Mouse (Mus musculus) ES-CJ7 (cell line): ENCODE data around the gene Zmpste24.
"Not testable (repeated sequence)": the region's sequence is repeated elsewhere in the genome, so short reads cannot be mapped to it uniquely, and the experiment has no call there.

Experiments
- DNase-seq: peaks from one replicate; pipeline ENCODE4 v3.0.0; 2011; ENCODE audit warnings: low read depth, low spot score

Zmpste24 gene

DNA sequence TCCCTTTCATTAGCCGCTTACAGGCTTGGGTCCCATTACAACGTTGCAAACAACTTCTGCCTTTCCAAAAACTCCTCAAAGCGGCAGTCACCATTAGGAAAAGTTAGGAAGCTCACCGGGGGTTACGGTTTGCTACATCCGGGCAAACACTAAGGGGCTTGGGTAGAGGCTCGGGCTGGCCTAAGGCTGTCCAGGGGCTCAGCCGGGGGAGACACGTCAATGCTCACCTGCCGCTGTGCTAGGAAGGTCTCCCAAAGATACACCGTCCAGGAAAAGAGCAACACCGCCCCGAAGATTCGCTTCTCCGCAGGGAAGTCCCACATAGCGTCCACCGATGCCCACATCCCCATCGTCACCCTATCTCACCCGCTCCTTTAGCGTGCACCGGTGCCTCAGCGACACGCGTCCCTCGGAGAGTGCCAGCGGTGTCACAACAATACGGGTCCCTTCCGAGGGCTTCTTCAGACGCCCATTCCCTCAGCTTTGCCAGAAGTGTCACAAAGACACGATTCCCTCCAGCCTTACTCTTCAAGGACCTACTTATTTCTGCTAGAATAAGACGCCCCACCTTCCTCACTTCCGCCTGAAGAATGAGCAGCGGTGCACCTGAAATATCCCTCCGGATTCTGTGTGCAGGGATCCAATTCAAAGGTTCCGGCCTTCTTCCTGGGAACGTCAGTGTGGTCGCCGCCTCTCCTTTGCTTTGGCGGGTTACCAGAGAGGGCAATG lies at the start of gene Zmpste24:
Zmpste24 (minus strand) TSS at position 592 of the 729 bp plus-strand sequence.
- DNase-seq: peak; percentile 98

- DNase-seq: no peak
Measured at GRCm38 (mm10) chr4:121109126-121109525, 11.1 kb upstream of the Zmpste24 start, which contains the start of gene Tmco2. Gene Tmco2, minus strand, starts transcription at chr4:121109226.

GRCm38 (mm10) chr4:121103304-121103703 lies 5.3 kb upstream of the Zmpste24 start:
- DNase-seq: no peak

GRCm38 (mm10) chr4:121090211-121090610 lies 7.8 kb downstream of the Zmpste24 start:
- no peak for DNase-seq

- no peak for DNase-seq
Measured at GRCm38 (mm10) chr4:121088696-121089095, 9.3 kb downstream of the Zmpste24 start.

DNA sequence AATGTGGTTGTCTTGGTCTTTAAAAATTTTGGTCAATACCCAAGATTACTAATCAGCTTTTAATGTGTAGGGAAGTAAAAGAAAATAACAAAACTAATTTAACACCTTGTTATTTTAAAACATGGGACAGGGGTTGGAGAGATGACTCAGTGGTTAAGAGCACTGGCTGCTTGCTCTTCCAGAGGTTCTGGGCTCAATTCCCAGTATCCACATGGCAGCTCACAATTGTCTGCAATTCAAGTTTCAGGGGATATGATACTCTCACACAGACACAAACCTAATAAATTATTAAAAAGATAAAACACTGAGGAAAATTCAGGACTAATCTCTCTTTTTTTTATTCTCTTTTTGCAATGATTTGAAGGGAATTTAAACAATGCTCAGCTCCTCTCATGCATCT lies 13.5 kb downstream of the Zmpste24 start:
- no peak for DNase-seq

DNA sequence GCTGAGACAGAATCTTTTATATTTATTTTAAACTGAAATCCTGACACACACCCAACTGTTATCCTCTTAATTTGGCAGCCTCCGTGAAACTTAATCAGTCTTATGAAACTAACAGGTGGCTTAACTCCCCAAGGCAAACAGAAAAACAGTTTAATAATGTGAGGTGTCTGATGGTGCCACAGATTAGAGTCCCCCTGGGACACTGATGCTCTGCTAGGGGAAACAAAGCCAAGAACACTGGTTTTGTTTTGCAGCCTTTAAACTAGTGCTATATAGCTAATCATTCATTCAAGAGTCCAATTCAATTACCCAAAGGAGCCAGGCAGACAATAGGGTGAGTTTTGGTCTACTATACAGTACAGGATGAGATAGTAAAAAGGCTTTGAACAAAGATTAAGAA lies 17.6 kb downstream of the Zmpste24 start:
- DNase-seq: no peak

DNA sequence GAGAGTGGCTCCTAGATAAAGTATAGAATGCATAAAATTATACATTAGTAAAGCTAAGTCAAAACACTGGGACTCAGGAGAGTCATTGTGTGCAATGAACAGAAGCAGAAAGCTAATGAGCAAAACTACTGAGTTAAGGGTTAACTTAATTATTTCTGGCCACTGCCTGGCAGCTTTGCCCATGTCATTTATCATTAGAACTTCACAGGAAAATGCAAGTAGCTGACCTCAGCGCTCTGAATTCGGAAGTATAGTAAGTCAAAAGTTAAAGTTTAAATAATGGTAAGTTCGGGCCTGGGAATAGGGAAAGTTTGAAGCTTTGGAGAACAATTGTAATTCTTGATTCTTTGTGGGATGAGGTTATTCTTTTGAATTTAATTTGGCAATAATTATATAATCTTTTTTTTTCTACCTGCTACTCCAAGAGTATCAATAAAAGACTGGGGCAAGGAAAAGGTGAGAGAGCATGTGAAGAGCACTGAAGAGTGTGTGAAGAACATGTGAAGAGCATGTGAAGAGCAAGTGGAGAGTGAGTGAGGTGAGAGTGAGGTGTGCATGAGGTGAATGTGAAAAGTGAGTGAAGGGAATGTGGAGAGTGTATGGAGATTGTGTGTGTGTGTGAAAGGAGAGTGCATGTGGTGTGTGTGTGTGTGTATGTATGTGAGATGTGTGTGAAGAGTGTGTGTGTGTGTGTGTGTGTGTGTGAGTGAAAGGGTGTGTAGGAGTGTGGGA lies 20.0 kb downstream of the Zmpste24 start:
- DNase-seq: no peak

DNA sequence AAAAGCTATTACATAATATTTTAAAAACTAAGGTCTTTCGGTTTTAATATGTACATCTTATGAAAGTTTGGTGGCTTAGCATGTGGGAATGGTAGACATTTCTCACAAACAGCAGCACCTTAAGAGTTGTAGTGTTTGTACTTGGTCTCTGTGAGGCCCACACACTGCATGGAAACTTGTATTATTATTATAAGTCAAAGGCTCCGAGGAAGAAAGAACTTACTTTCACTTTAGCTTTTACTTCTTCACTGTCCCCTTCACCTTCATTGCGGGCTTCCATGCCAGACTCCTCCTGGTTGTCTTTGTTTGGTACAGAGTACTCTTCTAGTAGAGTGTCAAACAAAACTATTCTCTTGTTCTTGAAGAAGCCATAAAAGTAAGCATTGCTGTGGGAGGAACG lies 23.8 kb downstream of the Zmpste24 start:
- no peak for DNase-seq

DNA sequence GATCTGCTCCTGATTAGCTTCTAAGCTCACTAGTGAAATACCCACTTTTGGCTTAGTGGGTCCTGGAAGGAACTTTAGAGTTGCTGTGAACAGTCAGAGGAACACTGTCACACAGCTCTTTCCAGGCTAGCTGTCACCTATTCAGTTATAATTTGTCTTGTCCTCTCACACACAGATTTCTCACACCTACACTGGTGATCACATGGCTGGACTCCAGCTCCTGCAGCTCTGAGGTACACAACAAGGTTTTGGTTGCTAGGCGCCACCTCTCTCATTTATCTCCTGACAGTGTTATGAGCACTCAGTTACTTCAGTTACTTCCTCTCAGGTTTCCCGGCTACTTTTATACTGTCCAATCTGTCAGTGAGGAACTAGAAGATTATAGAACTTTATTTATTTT lies 32.7 kb downstream of the Zmpste24 start:
- DNase-seq: no peak

DNA sequence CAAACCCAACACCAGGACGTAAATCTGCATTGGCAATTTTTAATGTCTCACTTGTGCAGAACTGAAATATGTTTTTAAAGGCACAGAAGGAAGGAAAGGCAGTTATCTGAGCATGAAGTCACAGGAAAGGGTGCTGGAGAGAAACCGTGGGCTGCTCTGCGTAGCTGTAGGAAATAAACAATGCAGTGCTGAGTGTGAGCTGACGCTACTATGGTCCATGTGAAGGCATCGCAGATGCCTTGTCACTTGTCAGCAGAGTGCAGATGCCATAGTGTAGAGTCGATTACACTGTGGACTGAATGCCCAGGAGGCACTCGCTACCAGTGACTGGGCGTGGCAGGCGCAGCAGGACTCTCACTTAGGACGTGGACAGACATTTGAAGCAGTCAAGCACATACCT lies 38.8 kb downstream of the Zmpste24 start:
- not testable (repeated sequence) for DNase-seq

DNA sequence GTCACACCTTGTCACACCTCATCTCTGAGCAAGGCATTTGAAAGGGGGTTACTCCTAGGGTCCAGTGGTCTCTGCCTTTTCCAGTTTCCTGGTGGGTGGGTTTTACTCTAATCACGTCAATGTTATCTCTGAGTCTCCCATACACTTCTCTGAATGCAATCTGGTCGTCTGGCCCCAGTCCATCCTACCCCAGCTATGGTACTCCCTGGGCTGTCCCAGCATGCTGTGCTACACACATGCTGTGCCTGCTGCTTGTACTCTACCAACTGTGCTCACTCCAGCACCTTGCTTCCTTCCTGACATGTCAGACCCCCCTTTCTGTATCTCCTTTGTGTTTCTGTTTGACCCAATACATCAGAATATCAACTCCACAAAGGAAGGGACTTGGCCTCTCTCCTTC lies 41.0 kb downstream of the Zmpste24 start:
- DNase-seq: no peak

GRCm38 (mm10) chr4:121056342-121056741 lies 41.7 kb downstream of the Zmpste24 start:
- peak; percentile 25 for DNase-seq

DNA sequence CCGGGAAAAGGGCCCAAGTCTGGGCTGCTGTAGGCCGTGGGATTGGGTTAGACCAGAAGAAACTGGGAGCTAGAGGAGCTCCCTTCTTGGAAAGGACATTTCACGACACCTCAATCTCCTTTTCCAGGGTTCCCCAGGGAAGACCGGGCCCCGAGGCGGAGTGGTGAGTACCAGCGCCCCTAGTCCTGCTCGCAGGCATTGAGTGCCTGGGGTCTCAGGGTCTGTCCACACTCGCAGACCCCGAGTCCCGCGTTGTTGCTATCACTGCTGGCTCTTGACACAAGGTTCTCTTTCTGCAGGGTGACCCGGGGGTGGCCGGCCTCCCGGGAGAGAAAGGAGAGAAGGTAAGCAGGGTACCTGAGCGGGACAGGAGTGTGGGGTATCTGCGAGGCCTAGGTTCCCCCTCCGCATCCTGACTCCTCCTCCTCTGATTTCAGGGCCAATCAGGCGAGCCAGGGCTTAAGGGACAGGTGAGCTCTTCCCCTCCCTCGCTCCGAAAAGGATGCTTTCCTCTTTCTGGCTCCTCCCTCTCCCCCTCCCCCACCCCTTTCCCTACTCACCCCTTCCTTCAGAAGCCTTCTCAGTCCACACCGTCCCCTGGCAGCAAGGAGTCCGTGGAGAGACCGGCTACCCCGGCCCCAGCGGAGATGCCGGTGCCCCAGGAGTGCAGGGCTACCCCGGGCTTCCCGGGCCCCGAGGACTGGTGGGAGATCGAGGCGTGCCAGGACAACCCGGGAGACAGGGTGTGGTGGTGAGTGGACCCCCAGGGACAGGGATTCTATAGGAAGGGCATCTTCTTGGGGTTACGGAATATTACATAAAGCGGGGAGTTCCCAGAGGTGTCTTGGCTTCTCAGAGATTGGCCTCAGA lies 45.4 kb downstream of the Zmpste24 start:
- DNase-seq: peak; percentile 38

DNA sequence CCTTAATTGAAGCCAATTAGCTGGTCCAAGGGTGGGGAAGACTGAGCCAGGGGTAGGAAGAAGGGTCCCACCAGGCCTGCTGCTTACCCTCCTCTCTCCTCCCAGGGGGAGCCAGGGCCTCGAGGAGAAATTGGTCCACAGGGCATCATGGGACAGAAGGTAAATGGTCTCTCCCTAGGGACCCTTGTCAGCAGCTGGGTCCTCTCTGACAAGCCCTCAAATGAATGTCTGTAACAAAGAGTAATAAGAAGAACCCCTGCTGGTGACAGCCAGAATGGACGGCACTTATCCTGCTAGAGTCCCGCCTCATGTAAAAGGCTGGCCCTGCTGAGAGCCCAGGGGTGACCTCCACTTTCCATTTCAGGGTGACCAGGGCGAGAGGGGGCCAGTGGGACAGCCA lies 46.2 kb downstream of the Zmpste24 start:
- no peak for DNase-seq

GRCm38 (mm10) chr4:121042946-121043345 lies 55.1 kb downstream of the Zmpste24 start:
- peak; percentile 79 for DNase-seq

DNA sequence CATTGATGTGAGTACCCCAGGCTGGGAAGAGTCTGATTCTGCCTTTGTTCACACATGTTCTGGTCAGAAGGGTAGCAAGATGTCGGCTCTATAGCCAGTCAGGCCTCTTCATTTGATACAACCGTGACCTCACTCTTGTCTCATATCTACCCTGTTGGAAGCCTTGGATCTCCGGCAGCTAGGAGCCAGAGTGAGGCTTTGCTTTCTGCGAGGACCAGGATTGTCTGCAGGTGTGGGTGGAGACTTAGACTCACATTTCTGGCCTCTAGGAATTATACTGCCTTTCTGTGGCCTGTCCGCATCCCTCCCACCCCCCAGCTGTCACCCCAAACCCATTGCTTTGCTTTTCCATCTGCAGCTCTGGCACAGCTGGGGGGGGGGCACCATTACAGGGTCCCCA lies 55.6 kb downstream of the Zmpste24 start:
- DNase-seq: peak; percentile 54

GRCm38 (mm10) chr4:121040897-121041671 lies 57.0 kb downstream of the Zmpste24 start:
- DNase-seq: peak; percentile 70

DNA sequence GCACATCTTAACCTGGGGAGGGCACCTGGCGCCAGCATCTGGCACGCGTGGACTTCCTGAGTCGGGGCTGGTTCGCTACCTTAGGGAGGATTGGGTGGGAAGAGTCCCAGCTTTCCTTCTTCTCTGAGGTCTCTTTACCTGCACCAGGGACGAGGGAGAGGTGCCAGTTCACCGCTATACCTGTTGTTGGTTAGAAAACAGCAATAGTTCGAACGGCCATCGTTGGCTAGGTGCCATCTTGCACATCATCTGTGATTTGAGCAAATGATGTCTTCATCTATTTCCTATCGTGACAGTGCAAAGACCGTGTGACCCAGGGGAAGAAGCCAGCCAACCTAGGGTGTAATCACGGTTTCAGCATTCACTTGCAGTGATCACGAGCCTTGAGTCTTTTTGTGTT lies 57.7 kb downstream of the Zmpste24 start:
- DNase-seq: no peak

DNA sequence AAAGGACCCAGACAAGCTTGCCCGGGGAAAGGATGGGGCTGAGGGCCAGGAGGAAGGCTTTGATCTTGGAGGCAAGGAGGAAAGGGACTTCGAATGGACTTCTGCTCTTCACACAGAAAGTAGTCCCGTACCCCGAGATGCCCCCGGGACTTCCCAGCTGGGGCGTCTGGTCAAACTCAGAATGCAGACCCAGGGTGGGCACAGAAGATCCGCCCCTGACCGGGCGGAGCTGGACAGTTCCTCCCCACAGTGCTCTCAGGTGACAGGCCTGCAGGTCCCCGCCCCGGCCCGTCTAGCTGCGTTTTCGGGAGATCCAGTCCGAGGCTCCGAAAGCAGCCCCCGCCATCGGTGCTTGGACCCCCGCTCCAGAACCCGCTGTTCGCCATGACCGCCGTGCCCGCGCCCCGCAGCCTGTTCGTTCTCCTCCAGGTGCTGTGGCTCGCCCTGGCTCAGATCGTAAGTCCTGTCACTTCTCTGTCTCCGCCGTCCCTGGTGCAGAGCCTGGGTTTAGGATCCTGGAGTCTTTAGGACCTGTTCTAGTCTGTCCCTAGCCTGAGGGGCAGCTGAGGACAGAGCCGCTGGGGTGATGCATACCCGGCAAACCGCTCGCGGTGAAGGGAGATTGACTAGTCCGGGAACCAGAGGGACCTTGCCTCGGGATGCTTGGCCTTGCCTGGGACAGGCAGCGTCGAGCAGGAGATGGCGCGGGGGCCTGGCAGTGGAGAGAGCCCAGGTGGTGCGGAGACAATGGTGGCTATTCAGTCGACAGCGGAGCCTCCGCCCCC lies 58.5 kb downstream of the Zmpste24 start, which contains the start of gene Col9a2:
Col9a2 (plus strand) TSS at position 55 of the 785 bp plus-strand sequence.
- DNase-seq: no peak
